Mouse (Mus musculus): Measurements from ENCODE around the gene Abcb10. TPM values are rescaled to one million over a fixed set of nuclear protein-coding genes. Genes with fewer than 3 reads are reported as not detected.
"Not testable (repeated sequence)": the region's sequence is repeated elsewhere in the genome, so short reads cannot be mapped to it uniquely, and the experiment has no call there.

Abcb10 gene
- 46.2 and 53.3 TPM in 2 replicates for polyA plus RNA-seq (2015; fragmentation: Nextera tagmentation; extraction: Ambion mirVana)

DNA sequence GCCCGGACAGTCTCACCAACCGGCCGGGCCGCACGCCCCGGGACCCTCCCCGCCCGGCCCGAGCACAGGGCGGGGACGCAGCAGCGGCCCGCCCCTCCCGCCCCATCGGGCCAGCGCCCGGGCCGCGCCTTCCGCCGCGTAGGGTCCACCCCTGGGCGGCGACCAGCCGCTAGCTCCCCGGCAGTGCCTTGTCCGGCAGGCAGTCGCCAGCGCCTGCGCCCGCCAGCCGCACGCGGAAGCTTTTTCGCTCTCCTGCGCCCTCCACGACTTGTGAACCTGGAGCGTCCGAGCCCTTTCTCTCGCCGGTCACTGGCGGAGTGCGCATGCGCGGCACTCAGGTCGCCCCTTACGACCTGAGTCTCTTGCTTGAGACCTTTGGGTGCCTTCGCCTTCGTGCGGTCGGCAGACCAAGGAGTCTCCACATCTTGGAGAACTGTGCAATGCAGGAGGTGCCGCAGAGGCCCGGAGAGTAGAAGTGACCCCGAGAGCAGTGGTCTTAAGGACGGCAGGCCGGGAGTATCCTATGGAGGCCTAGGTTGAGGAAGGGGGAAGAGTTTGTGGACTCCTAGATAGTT is at the start of gene Abcb10:
TSS of gene Abcb10 (minus strand) at position 297 of the 575 bp plus-strand sequence.
- 4% methylated on average over 41 of the region's 56 CpGs for WGBS (ENCODE audit: insufficient replicate concordance)
- peak; percentile 92 for DNase-seq
- H3K27ac ChIP-seq (ENCODE audit: low read depth), result peak within 1 kb of the TSS; percentile 88
- H3K9me3 ChIP-seq (ENCODE audit: low read length), result no peaks in the 10 kb centered on the region
- peaks cover 16% of the 10 kb centered on the region for H3K36me3 ChIP-seq (replicated peaks; ENCODE audit: insufficient read depth, low read length)
- TF ChIP-seq CTCF (IDR thresholded peaks at IDR 0.05; ENCODE audit: low read depth), result no peak
- no peak for TF ChIP-seq EP300 (IDR thresholded peaks at IDR 0.05; ENCODE audit: low read depth)
- peak; percentile 92 for ATAC-seq
- peak within 1 kb of the TSS; percentile 75 for H3K4me2 ChIP-seq (ENCODE audit: low read depth, low read length)
- H3K27me3 ChIP-seq (ENCODE audit: insufficient read depth, low read length), result no peaks in the 10 kb centered on the region
- peak within 1 kb of the TSS; percentile 97 for H3K9ac ChIP-seq (replicated peaks)
- H3K4me1 ChIP-seq (ENCODE audit: insufficient read depth), result peaks cover 42% of the 10 kb centered on the region
- peak within 1 kb of the TSS; percentile 97 for H3K4me3 ChIP-seq (ENCODE audit: low read depth, low read length)

DNA sequence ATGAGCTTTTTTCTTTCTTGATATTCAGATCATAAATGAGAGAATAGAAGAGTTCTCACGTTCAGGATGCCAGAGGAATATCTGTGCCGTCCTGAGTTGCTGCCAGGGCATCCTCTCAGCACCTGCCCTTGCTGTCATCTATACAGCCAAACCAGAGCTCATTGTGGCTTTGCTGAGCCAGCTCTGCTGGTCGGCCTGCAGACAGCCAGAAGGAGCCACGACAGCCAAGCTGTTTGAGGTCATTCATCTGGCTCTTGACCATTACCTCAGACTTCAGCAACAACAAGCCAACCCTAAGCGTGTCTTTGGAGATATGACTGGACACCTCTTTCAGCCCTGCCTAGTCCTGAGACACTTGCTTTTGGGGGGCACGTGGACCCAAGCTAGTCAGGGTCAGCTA is 44.9 kb upstream of the Abcb10 start:
- 83% methylated on average over 6 of the region's 6 CpGs for WGBS (ENCODE audit: insufficient replicate concordance)
- DNase-seq, result no peak
- no peak for TF ChIP-seq CTCF (IDR thresholded peaks at IDR 0.05; ENCODE audit: low read depth)
- no peak for TF ChIP-seq EP300 (IDR thresholded peaks at IDR 0.05; ENCODE audit: low read depth)
- Histone ChIP-seq H3K4me2 (ENCODE audit: low read depth, low read length) (no peak overlapping the region), H3K27ac (ENCODE audit: low read depth) (no peak overlapping the region), H3K4me1 (ENCODE audit: insufficient read depth) (no peaks in the 10 kb centered on the region), H3K9ac (replicated peaks) (no peak overlapping the region), H3K36me3 (replicated peaks; ENCODE audit: insufficient read depth, low read length) (peaks cover 62% of the 10 kb centered on the region), H3K4me3 (ENCODE audit: low read depth, low read length) (no peak overlapping the region), H3K27me3 (ENCODE audit: insufficient read depth, low read length) (no peaks in the 10 kb centered on the region), H3K9me3 (ENCODE audit: low read length) (no peaks in the 10 kb centered on the region)
- ATAC-seq, result no peak

DNA sequence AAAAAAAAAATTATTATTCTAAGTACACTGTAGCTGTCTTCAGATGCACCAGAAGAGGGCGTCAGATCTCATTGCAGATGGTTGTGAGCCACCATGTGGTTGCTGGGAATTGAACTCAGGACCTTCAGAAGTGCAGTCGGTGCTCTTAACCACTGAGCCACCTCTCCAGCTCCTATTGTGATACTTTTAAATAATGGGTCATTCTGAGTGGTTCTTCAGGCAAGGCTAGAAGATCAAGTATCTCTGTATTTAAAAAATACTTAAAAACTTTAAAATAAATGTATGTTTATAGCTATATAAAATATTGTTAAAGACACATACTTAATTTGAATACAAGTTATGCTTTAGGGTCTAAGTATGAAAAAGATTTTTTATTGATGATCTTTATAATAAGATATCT is 43.3 kb upstream of the Abcb10 start:
- WGBS (ENCODE audit: insufficient replicate concordance), result 85% methylated on average over 2 of the region's 2 CpGs
- not testable (repeated sequence) for DNase-seq; H3K4me1 ChIP-seq (ENCODE audit: insufficient read depth); H3K9me3 ChIP-seq (ENCODE audit: low read length); H3K27me3 ChIP-seq (ENCODE audit: insufficient read depth, low read length); ATAC-seq; H3K4me3 ChIP-seq (ENCODE audit: low read depth, low read length); H3K27ac ChIP-seq (ENCODE audit: low read depth); H3K9ac ChIP-seq (replicated peaks); H3K4me2 ChIP-seq (ENCODE audit: low read depth, low read length)
- TF ChIP-seq CTCF (IDR thresholded peaks at IDR 0.05; ENCODE audit: low read depth), result peak; percentile 12; the same call in 1 of the 2 replicates
- H3K36me3 ChIP-seq (replicated peaks; ENCODE audit: insufficient read depth, low read length), result peaks cover 55% of the 10 kb centered on the region

DNA sequence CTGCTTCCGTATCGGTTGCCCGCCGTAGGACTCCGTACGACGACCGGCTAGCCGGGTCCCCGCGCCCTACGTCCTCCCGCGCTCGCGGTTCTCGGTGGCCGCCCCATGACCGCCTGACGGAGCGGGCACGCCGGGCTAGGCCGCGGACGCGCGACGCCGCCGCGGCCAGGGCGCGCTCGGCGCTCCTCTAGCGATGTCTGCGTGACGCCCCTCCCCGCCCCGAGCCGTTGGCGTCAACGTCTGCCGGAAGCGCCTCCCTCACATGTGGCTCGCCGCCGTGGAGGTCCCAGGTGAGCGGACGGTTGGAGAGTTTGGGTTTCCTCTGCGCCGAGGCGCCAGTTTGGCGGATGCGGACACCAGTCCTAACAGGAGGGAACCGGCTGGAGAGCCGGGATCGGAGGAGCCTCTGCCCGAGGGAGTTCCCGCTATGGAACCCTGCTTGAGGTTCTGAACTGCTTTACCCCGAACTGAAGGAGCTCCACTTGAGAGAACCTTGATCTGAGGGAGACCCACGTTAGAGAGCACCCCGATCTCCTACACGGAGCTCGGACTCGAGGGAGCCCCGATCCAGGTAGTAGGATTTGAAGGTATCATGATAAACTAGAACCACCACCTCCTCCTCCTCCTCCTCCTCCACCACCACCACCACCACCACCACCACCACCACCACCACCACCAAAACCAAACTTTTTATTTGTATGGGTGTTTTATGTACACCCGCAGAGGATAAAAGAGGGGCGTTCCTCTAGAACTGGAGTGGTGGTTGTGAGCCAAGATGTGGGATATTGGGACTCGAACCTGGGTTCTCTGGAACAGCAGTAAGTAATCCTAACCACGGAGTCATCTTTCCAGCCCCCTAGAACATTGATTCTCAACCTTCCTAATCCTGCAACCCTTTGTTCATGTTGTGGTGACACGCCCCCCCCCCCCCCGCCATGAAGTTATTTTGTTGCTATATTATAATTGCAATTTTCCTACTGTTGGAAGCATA is 38.6 kb upstream of the Abcb10 start, which contains the start of the genes Taf5l and Urb2:
TSS of gene Taf5l (minus strand) at position 161 of the 991 bp plus-strand sequence.
TSS of gene Urb2 (plus strand) at position 272 of the 991 bp plus-strand sequence.
- DNase-seq (peak; percentile 94), ATAC-seq (peak; percentile 91)
- peak within 1 kb of the TSS; percentile 95 for H3K4me3 ChIP-seq (ENCODE audit: low read depth, low read length)
- peak within 1 kb of the TSS; percentile 76 for H3K4me2 ChIP-seq (ENCODE audit: low read depth, low read length)
- H3K9ac ChIP-seq (replicated peaks), result peak within 1 kb of the TSS; percentile 93
- H3K4me1 ChIP-seq (ENCODE audit: insufficient read depth), result peaks cover 29% of the 10 kb centered on the region
- no peak for TF ChIP-seq CTCF (IDR thresholded peaks at IDR 0.05; ENCODE audit: low read depth)
- no peak for TF ChIP-seq EP300 (IDR thresholded peaks at IDR 0.05; ENCODE audit: low read depth)
- no peaks in the 10 kb centered on the region for H3K9me3 ChIP-seq (ENCODE audit: low read length)
- under 1% methylated on average over 54 of the region's 74 CpGs for WGBS (ENCODE audit: insufficient replicate concordance)
- H3K27me3 ChIP-seq (ENCODE audit: insufficient read depth, low read length), result no peaks in the 10 kb centered on the region
- peaks cover 18% of the 10 kb centered on the region for H3K36me3 ChIP-seq (replicated peaks; ENCODE audit: insufficient read depth, low read length)
- peak within 1 kb of the TSS; percentile 95 for H3K27ac ChIP-seq (ENCODE audit: low read depth)

DNA sequence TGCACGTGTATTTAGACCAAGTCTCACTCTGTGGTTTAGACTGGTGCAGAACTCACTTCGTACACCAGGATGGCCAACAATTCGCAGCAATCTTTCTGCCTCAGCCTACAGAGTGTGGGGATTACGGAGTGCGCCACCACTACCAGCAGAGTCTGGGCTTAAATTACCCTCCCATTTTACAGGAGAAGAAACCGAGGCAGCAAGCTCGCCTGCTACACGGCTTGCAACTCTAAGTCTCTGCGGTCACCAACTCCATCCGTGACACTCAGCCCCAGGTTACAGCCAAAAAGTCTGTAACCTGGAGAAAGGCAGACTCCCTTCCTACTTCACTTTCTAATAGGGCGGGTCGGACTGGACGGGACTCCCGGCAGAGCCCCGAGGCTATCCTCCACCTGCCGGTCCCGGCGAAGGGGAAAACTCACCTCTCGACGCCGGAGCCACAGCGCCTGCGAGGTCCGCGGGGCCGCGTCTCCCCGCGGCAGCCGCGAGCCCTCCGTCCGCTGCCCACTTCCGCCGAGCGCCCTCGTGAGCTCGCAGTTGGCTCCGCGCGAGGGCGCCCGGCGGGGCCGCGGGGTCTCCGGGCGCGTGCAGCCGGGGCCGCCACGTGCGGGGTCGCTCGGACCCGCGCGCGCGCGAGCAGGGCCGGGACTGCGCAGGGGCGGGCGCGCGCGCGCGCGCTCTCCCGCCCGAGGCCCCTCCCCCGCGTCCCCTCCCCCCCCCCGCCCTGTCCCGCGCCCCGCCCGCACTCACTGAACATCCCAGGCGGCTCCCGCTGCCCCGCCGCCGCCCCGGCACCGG is 37.7 kb upstream of the Abcb10 start:
- Histone ChIP-seq H3K4me3 (ENCODE audit: low read depth, low read length) (peak overlapping the region; percentile 95), H3K4me1 (ENCODE audit: insufficient read depth) (peaks cover 38% of the 10 kb centered on the region), H3K36me3 (replicated peaks; ENCODE audit: insufficient read depth, low read length) (peaks cover 12% of the 10 kb centered on the region), H3K27ac (ENCODE audit: low read depth) (peak overlapping the region; percentile 95), H3K4me2 (ENCODE audit: low read depth, low read length) (peak overlapping the region; percentile 76), H3K9me3 (ENCODE audit: low read length) (no peaks in the 10 kb centered on the region), H3K27me3 (ENCODE audit: insufficient read depth, low read length) (no peaks in the 10 kb centered on the region), H3K9ac (replicated peaks) (peak overlapping the region; percentile 93)
- WGBS (ENCODE audit: insufficient replicate concordance), result under 1% methylated on average over 52 of the region's 87 CpGs
- DNase-seq (no peak), ATAC-seq (peak; percentile 88)
- TF ChIP-seq EP300 (IDR thresholded peaks at IDR 0.05; ENCODE audit: low read depth) (no peak), CTCF (IDR thresholded peaks at IDR 0.05; ENCODE audit: low read depth) (peak; percentile 16; the same call in 1 of the 2 replicates)
